Mouse (Mus musculus) liver, embryonic 11.5 days (tissue): ENCODE results near the gene Def8. TPM values are rescaled to one million over a fixed set of nuclear protein-coding genes. Genes with fewer than 3 reads are reported as not detected.
A peak's percentile ranks its signal among the peaks of the same experiment; 100 is the strongest.
"Not testable (repeated sequence)": the region's sequence is repeated elsewhere in the genome, so short reads cannot be mapped to it uniquely, and the experiment has no call there.

Source experiments
- ATAC-seq: fragments of 200-750 bp; cut with Nextera tagmentation; replicated peaks from 2 replicates; pipeline ENCODE4 v1.8.0; 2017; ENCODE audit warnings: moderate number of reproducible peaks, mild to moderate bottlenecking, moderate TSS enrichment, moderate library complexity; ENCODE audit not compliant: low FRiP score
- DNase-seq: peaks from one replicate; pipeline ENCODE4 v3.0.0-alpha.2; 2017; ENCODE audit warnings: low spot score
- H3K27ac ChIP-seq: fragments of 300-500 bp; sonication (generic); 2 replicates; pipeline ENCODE4 v1.5.1; 2014; ENCODE audit warnings: mild to moderate bottlenecking, low read depth, low read length, control low read depth
- H3K27me3 ChIP-seq: fragments of 300-500 bp; sonication (generic); replicated peaks from 2 replicates; pipeline ENCODE4 v1.6.1; 2014; ENCODE audit warnings: low read length, mixed read lengths; ENCODE audit not compliant: control insufficient read depth, insufficient read depth
- H3K36me3 ChIP-seq: fragments of 300-500 bp; sonication (generic); 2 replicates; pipeline ENCODE4 v1.6.1; 2014; ENCODE audit warnings: mild to moderate bottlenecking, low read length, moderate library complexity, mixed read lengths; ENCODE audit not compliant: control insufficient read depth, insufficient read depth
- H3K4me1 ChIP-seq: fragments of 300-500 bp; sonication (generic); replicated peaks from 2 replicates; pipeline ENCODE4 v1.6.1; 2014; ENCODE audit warnings: low read length, mixed read lengths; ENCODE audit not compliant: control insufficient read depth, insufficient read depth
- H3K4me2 ChIP-seq: fragments of 300-500 bp; sonication (generic); 2 replicates; pipeline ENCODE4 v1.6.1; 2014; ENCODE audit warnings: mild to moderate bottlenecking, control low read depth, moderate library complexity
- H3K4me3 ChIP-seq: fragments of 300-500 bp; sonication (generic); 2 replicates; pipeline ENCODE4 v1.5.1; 2014; ENCODE audit warnings: low read depth, low read length, control low read depth
- H3K9ac ChIP-seq: fragments of 300-500 bp; sonication (generic); 2 replicates; pipeline ENCODE4 v1.6.1; 2014; ENCODE audit warnings: low read depth, low read length, control low read depth
- H3K9me3 ChIP-seq: fragments of 300-500 bp; sonication (generic); 2 replicates; pipeline ENCODE4 v1.6.1; 2016; ENCODE audit warnings: low read length, inconsistent platforms, mixed read lengths; ENCODE audit not compliant: control insufficient read depth
- WGBS: fragments of 180-500 bp; shearing (Covaris S2); extraction: QIAGEN DNeasy Blood & Tissue Kit; methylation state at CpG from one replicate; pipeline ENCODE4 v1.1.7; 2014; 5-methylcytosine and 5-hydroxymethylcytosine counted together
- polyA plus RNA-seq: library from polyadenylated mRNA; unstranded; fragments of >200 nt; fragmentation: Nextera tagmentation; extraction: Ambion mirVana; gene quantifications from 2 replicates; pipeline ENCODE4 v1.2.1, GENCODE M21; 2014

Def8 gene
- polyA plus RNA-seq, 1 experiment from 2014 or later: 27.0 TPM

GRCm38 (mm10) chr8:123441788-123442187 lies 18.5 kb downstream of the Def8 start:
- Histone ChIP-seq H3K4me2 (no peak overlapping the region), H3K9me3 (no peaks in the 10 kb centered on the region), H3K27ac (no peak overlapping the region), H3K9ac (no peak overlapping the region), H3K36me3 (no peaks in the 10 kb centered on the region), H3K27me3 (no peaks in the 10 kb centered on the region), H3K4me3 (no peak overlapping the region), H3K4me1 (peaks cover 7% of the 10 kb centered on the region)
- WGBS: 57% methylated on average over 2 of the region's 2 CpGs
- DNase-seq (no peak), ATAC-seq (no peak)

GRCm38 (mm10) chr8:123442351-123442750 lies 19.0 kb downstream of the Def8 start:
- H3K27ac ChIP-seq: no peak overlapping the region
- H3K36me3 ChIP-seq: no peaks in the 10 kb centered on the region
- DNase-seq: no peak
- peak overlapping the region; percentile 88; the same call in 1 of the 2 replicates for H3K9ac ChIP-seq
- H3K9me3 ChIP-seq: no peaks in the 10 kb centered on the region
- H3K4me1 ChIP-seq: peaks cover 9% of the 10 kb centered on the region
- H3K27me3 ChIP-seq: no peaks in the 10 kb centered on the region
- peak overlapping the region; percentile 72 for H3K4me3 ChIP-seq
- peak overlapping the region; percentile 81 for H3K4me2 ChIP-seq
- ATAC-seq: no peak
- WGBS: 80% methylated on average over 5 of the region's 5 CpGs

- peak overlapping the region; percentile 72 for H3K4me3 ChIP-seq
- H3K27me3 ChIP-seq: no peaks in the 10 kb centered on the region
- DNase-seq: peak; percentile 96
- H3K4me1 ChIP-seq: peaks cover 9% of the 10 kb centered on the region
- H3K9me3 ChIP-seq: no peaks in the 10 kb centered on the region
- ATAC-seq: peak; percentile 96
- peak overlapping the region; percentile 81 for H3K4me2 ChIP-seq
- WGBS: 1% methylated on average over 41 of the region's 41 CpGs
- H3K27ac ChIP-seq: peak overlapping the region; percentile 43
- no peaks in the 10 kb centered on the region for H3K36me3 ChIP-seq
- H3K9ac ChIP-seq: peak overlapping the region; percentile 88
Observed at GRCm38 (mm10) chr8:123442871-123443575, 19.7 kb downstream of the Def8 start.

GRCm38 (mm10) chr8:123443576-123443921 lies 20.2 kb downstream of the Def8 start:
- H3K9me3 ChIP-seq: no peaks in the 10 kb centered on the region
- peak overlapping the region; percentile 72 for H3K4me3 ChIP-seq
- H3K27me3 ChIP-seq: no peaks in the 10 kb centered on the region
- no peaks in the 10 kb centered on the region for H3K36me3 ChIP-seq
- H3K4me1 ChIP-seq: peaks cover 9% of the 10 kb centered on the region
- 24% methylated on average over 4 of the region's 4 CpGs for WGBS
- H3K27ac ChIP-seq: 0 out of 2 replicates have a peak overlapping the region, but pooled peaks have one; percentile 43
- DNase-seq: no peak
- no peak for ATAC-seq
- H3K4me2 ChIP-seq: peak overlapping the region; percentile 81
- peak overlapping the region; percentile 88 for H3K9ac ChIP-seq

- ATAC-seq: no peak
- 60% methylated on average over 6 of the region's 6 CpGs for WGBS
- H3K9me3 ChIP-seq: no peaks in the 10 kb centered on the region
- no peaks in the 10 kb centered on the region for H3K27me3 ChIP-seq
- H3K4me1 ChIP-seq: peaks cover 9% of the 10 kb centered on the region
- no peaks in the 10 kb centered on the region for H3K36me3 ChIP-seq
- H3K9ac ChIP-seq: no peak overlapping the region
- no peak for DNase-seq
- H3K27ac ChIP-seq: no peak overlapping the region
- H3K4me3 ChIP-seq: peak overlapping the region; percentile 72; the same call in 1 of the 2 replicates
- H3K4me2 ChIP-seq: peak overlapping the region; percentile 81
Observed at GRCm38 (mm10) chr8:123444131-123444530, 20.8 kb downstream of the Def8 start.

GRCm38 (mm10) chr8:123445981-123446380 lies 22.7 kb downstream of the Def8 start:
- no peak for DNase-seq
- ATAC-seq: no peak
- no peak overlapping the region for H3K4me2 ChIP-seq
- H3K4me1 ChIP-seq: peaks cover 16% of the 10 kb centered on the region
- H3K9ac ChIP-seq: no peak overlapping the region
- peaks cover 3% of the 10 kb centered on the region; the same call in 1 of the 2 replicates for H3K36me3 ChIP-seq
- H3K9me3 ChIP-seq: no peaks in the 10 kb centered on the region
- no peak overlapping the region for H3K27ac ChIP-seq
- H3K4me3 ChIP-seq: no peak overlapping the region
- 84% methylated on average over 10 of the region's 10 CpGs for WGBS
- no peaks in the 10 kb centered on the region for H3K27me3 ChIP-seq

- no peak overlapping the region for H3K9ac ChIP-seq
- DNase-seq (no peak), ATAC-seq (no peak)
- H3K4me1 ChIP-seq: peaks cover 21% of the 10 kb centered on the region
- no peaks in the 10 kb centered on the region for H3K27me3 ChIP-seq
- H3K36me3 ChIP-seq: peaks cover 7% of the 10 kb centered on the region; the same call in 1 of the 2 replicates
- no peaks in the 10 kb centered on the region for H3K9me3 ChIP-seq
- WGBS: 83% methylated on average over 6 of the region's 6 CpGs
- H3K4me2 ChIP-seq: no peak overlapping the region
- H3K27ac ChIP-seq: no peak overlapping the region
- no peak overlapping the region for H3K4me3 ChIP-seq
Observed at GRCm38 (mm10) chr8:123446799-123447198, 23.5 kb downstream of the Def8 start.

- WGBS: 64% methylated on average over 5 of the region's 5 CpGs
- 0 out of 2 replicates have a peak overlapping the region, but pooled peaks have one; percentile 32 for H3K27ac ChIP-seq
Observed at GRCm38 (mm10) chr8:123450783-123451182, 27.5 kb downstream of the Def8 start.

GRCm38 (mm10) chr8:123451747-123452146 lies 28.4 kb downstream of the Def8 start:
- peaks cover 25% of the 10 kb centered on the region for H3K36me3 ChIP-seq
- not testable (repeated sequence) for H3K9me3 ChIP-seq, H3K4me3 ChIP-seq, ATAC-seq, H3K9ac ChIP-seq, H3K4me2 ChIP-seq, DNase-seq, H3K27ac ChIP-seq, H3K27me3 ChIP-seq
- 91% methylated on average over 12 of the region's 12 CpGs for WGBS
- peaks cover 18% of the 10 kb centered on the region for H3K4me1 ChIP-seq

More at GRCm38 (mm10) chr8:123450783-123451182, 27.5 kb downstream of the Def8 start:
- H3K9me3 ChIP-seq: no peaks in the 10 kb centered on the region
- H3K4me3 ChIP-seq: no peak overlapping the region
- H3K4me2 ChIP-seq: no peak overlapping the region
- H3K27me3 ChIP-seq: no peaks in the 10 kb centered on the region
- peaks cover 18% of the 10 kb centered on the region for H3K4me1 ChIP-seq
- H3K9ac ChIP-seq: no peak overlapping the region
- ATAC-seq (no peak), DNase-seq (no peak)
- peaks cover 25% of the 10 kb centered on the region for H3K36me3 ChIP-seq
